Mouse (Mus musculus) megakaryocyte, embryonic 14.5 days (primary cell): ENCODE measurements at regions not wholly inside any gene's neighbourhood (a gene's known extent, or its start where the extent isn't known, plus 50 kb on each side); places are given as distances from the start of the nearest gene placed in this dataset.

ENCODE experiments used
- FLI1 ChIP-seq: IDR thresholded peaks from 2 replicates; pipeline ENCODE4 v1.6.1; 2012; ENCODE audit warnings: low read length, inconsistent platforms, mixed read lengths
- GATA1 ChIP-seq: IDR thresholded peaks from 3 replicates; pipeline ENCODE4 v1.6.1; 2012; ENCODE audit warnings: mixed read lengths, low read length, inconsistent platforms, borderline replicate concordance

DNA sequence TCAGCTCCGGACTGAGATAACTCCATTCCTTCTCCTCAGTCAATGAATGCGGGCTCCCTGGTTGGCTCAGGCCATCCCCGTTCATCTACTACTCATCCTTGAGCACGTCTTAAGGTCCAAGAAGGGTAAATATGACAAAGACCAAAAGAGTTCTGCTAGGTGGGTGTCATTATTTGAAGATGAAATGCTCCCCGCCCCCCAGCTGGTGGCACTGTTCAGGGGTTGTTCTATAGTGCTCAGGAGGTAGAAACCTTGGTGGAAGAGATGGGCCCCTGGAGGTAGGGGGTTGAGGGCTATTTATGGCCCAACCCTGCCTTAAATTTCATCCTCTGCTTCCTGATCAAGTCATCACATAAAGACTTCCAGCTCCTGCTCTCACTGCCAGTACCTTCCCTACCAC lies 126.0 kb downstream of the Aipl1 start:
- TF ChIP-seq GATA1: no peak
- TF ChIP-seq FLI1: no peak
